Mouse (Mus musculus) heart, embryonic 14.5 days (tissue): ENCODE measurements around the gene Pdgfd. TPM values are rescaled to one million over a fixed set of nuclear protein-coding genes. Genes with fewer than 3 reads are reported as not detected.

Experiments
- ATAC-seq: fragments of 200-750 bp; cut with Nextera tagmentation; 2 replicates; pipeline ENCODE4 v1.8.0; 2017; ENCODE audit warnings: low read depth, moderate TSS enrichment; ENCODE audit not compliant: insufficient number of reproducible peaks, insufficient read depth, low FRiP score
- H3K27ac ChIP-seq, 2 experiments: fragments of 200-500 bp in 1 of 2; fragments of 300-500 bp in 1 of 2; sonication (generic) in 1 of 2; replicated peaks in 1 of 2; 2 replicates each; pipeline ENCODE4 v1.5.1; 2012 to 2014; ENCODE audit warnings: low read depth in 2 of 2, low read length in 2 of 2, control low read depth in 1 of 2, mild to moderate bottlenecking in 1 of 2, mixed read lengths in 1 of 2; ENCODE audit not compliant: control insufficient read depth in 1 of 2, insufficient read depth in 1 of 2
- H3K27me3 ChIP-seq: fragments of 300-500 bp; sonication (generic); 2 replicates; pipeline ENCODE4 v1.6.1; 2014; ENCODE audit warnings: mild to moderate bottlenecking, low read length, control low read depth; ENCODE audit not compliant: control insufficient read depth, insufficient read depth
- H3K36me3 ChIP-seq: fragments of 300-500 bp; sonication (generic); 2 replicates; pipeline ENCODE4 v1.6.1; 2014; ENCODE audit warnings: mild to moderate bottlenecking, control low read depth, low read length, mixed read lengths; ENCODE audit not compliant: control insufficient read depth, insufficient read depth
- H3K4me1 ChIP-seq, 2 experiments: fragments of 200-500 bp in 1 of 2; fragments of 300-500 bp in 1 of 2; sonication (generic) in 1 of 2; 2 replicates each; pipeline ENCODE4 v1.6.1; 2012 to 2014; ENCODE audit warnings: low read length in 2 of 2, control low read depth in 1 of 2, mixed read lengths in 1 of 2; ENCODE audit not compliant: control insufficient read depth in 2 of 2, insufficient read depth in 2 of 2
- H3K4me2 ChIP-seq: fragments of 300-500 bp; sonication (generic); 2 replicates; pipeline ENCODE4 v1.6.1; 2014; ENCODE audit warnings: mild to moderate bottlenecking, low read length
- H3K4me3 ChIP-seq, 2 experiments: fragments of 200-500 bp in 1 of 2; fragments of 300-500 bp in 1 of 2; sonication (generic) in 1 of 2; 2 replicates each; pipeline ENCODE4 v1.5.1; 2012 to 2014; ENCODE audit warnings: low read length in 2 of 2, mild to moderate bottlenecking in 2 of 2, control low read depth in 1 of 2, low read depth in 1 of 2, moderate library complexity in 1 of 2; ENCODE audit not compliant: control insufficient read depth in 1 of 2, insufficient read depth in 1 of 2
- H3K9ac ChIP-seq: fragments of 300-500 bp; sonication (generic); 2 replicates; pipeline ENCODE4 v1.6.1; 2014; ENCODE audit warnings: mild to moderate bottlenecking, low read length
- H3K9me3 ChIP-seq: fragments of 300-500 bp; sonication (generic); 2 replicates; pipeline ENCODE4 v1.6.1; 2016; ENCODE audit warnings: low read length, control low read depth; ENCODE audit not compliant: control insufficient read depth
- WGBS: fragments of 180-500 bp; shearing (Covaris S2); extraction: QIAGEN DNeasy Blood & Tissue Kit; methylation state at CpG from one replicate; pipeline ENCODE4 v1.1.7; 2014; 5-methylcytosine and 5-hydroxymethylcytosine counted together
- polyA plus RNA-seq: library from polyadenylated mRNA; unstranded; fragments of >200 nt; fragmentation: Nextera tagmentation; extraction: Ambion mirVana; gene quantifications from 2 replicates; pipeline ENCODE4 v1.2.1, GENCODE M21; 2014

Gene Pdgfd
- polyA plus RNA-seq, 1 experiment from 2014 or later: 9.9 TPM

DNA sequence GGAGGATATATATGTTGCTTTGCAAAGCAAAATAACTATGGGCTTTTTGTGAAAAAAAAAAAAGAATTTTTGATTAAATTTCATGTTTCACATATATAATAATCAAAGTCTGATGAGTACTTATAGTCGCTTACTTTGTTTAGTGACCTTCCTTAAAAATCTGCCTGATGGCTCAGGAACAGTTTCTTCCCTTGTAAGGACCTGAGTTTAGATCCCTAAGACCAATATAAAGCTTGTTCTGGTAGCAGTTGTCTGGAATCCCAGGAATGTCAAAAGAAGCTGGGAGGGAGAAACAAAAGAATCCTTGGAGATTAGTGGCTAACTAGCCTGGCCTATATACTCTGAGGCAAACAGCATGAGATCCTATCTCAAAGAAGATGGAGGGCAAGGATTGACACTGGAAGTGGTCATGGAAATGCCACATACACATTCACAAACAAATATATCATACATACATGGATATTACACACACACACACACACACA lies 101.5 kb downstream of the Pdgfd start, which contains the start of gene Ddi1:
Gene Ddi1 (minus strand): TSS at position 51 of the 485 bp plus-strand sequence.
- no peak for ATAC-seq
- Histone ChIP-seq H3K27ac (no peak within 1 kb of the TSS), H3K27me3 (no peaks in the 10 kb centered on the region), H3K36me3 (no peaks in the 10 kb centered on the region), H3K4me1 (peaks cover 0 to 3% of the 10 kb centered on the region in 2 experiments; a peak in 1 of 4 replicates), H3K9ac (no peak within 1 kb of the TSS), H3K9me3 (no peaks in the 10 kb centered on the region), H3K4me3 (no peak within 1 kb of the TSS), H3K4me2 (no peak within 1 kb of the TSS)
- WGBS: 69% methylated on average over 1 of the region's 1 CpGs

DNA sequence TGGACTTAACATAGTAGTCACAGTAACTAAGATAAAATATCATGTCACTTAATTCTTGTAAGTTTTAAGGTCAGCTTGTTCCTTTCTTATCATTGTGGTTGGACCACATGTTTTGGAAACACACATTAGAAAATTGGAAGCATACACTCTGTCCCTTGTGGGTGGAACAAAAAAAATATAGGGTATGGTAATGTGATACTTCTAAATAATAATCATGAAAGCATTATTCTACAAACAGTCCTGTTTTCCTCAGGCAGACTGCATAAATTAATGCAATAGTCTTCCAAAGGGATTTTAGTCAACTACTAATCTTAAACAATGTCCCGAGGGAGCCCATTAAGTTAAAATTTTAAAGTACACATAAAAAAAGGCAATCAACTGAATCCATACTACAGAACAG lies 108.0 kb downstream of the Pdgfd start:
- no peak overlapping the region for H3K4me2 ChIP-seq
- no peaks in the 10 kb centered on the region for H3K36me3 ChIP-seq
- H3K4me1 ChIP-seq: no peaks in the 10 kb centered on the region
- ATAC-seq: no peak
- H3K4me3 ChIP-seq: no peak overlapping the region
- no peaks in the 10 kb centered on the region for H3K27me3 ChIP-seq
- no peaks in the 10 kb centered on the region for H3K9me3 ChIP-seq
- 85% methylated on average over 1 of the region's 1 CpGs for WGBS
- H3K9ac ChIP-seq: no peak overlapping the region
- H3K27ac ChIP-seq: no peak overlapping the region

DNA sequence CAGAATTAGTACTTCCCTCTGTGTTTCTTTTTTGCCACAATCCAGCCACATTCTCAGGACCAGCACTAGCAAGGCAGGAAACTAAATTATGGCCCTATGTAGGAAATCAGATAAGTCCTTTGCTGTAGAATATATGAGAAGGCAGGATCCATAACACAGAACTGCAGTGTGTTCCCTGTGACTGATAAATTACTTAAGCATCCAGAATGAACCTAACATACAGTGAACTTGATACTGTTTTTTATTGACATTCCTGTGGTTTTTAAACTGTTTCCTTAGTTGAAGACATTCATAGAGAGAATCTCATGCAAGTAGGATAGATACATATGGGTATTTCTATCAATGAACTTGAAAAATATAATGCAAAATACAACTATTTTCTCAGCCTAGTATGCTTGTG lies 109.1 kb downstream of the Pdgfd start:
- H3K9me3 ChIP-seq: no peaks in the 10 kb centered on the region
- no peaks in the 10 kb centered on the region for H3K4me1 ChIP-seq

DNA sequence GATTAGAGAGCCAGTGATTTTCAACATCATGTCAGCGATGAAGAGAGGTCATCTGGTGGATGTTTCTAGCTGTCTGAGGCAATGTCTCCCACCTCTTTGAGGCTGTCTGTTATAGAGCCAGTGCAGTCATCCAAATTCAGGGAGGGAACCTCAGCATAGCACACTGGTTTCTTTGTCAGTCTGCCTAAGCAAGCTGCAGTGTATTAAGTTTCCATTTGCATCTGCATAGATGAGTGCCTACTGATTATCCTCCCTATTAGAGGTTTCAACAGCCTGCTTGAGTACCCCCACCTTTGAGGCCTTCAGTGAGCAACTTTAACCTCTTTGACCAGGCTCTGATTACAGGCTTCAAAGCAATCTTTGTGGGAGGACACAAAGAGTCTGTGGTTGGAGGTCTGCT lies 118.4 kb downstream of the Pdgfd start:
- no peak overlapping the region for H3K4me2 ChIP-seq
- WGBS: 39% methylated on average over 1 of the region's 1 CpGs
- no peaks in the 10 kb centered on the region for H3K36me3 ChIP-seq
- no peak overlapping the region for H3K4me3 ChIP-seq
- H3K27ac ChIP-seq: no peak overlapping the region
- ATAC-seq: no peak
- H3K27me3 ChIP-seq: no peaks in the 10 kb centered on the region
- H3K4me1 ChIP-seq: no peaks in the 10 kb centered on the region
- H3K9ac ChIP-seq: no peak overlapping the region
- H3K9me3 ChIP-seq: no peaks in the 10 kb centered on the region

More for the DNA sequence above, 109.1 kb downstream of the Pdgfd start:
- no peak overlapping the region for H3K27ac ChIP-seq
- no peak overlapping the region for H3K4me2 ChIP-seq
- no peak overlapping the region for H3K9ac ChIP-seq
- H3K4me3 ChIP-seq: no peak overlapping the region
- no peaks in the 10 kb centered on the region for H3K36me3 ChIP-seq
- H3K27me3 ChIP-seq: no peaks in the 10 kb centered on the region
- ATAC-seq: no peak

DNA sequence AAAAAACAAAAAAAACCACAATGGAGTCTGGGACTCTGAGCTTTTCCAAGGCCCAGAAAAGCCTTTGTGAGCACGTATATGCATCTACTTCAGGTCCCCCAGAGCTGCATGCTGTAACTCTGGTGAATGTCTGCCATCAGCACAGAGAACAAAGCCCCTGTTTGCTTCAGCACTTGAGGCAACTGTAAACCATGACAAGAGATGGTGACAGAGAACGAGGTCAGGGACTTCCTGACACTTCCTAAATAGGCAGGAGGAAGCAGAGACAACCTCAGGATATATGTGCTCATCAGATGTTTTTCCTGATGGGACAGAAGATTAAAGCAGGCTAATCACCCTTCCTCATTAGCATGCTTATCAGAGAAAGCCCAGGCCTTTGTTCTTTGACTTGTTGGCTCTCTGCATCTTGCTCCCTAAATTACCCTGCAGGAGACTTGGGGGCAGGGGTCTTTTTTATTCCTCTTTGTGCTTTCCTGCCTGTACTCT lies 120.9 kb downstream of the Pdgfd start:
- H3K27ac ChIP-seq: peak overlapping the region in 1 of 2 experiments; percentile 49; a peak in 1 of 4 replicates
- H3K9me3 ChIP-seq: no peaks in the 10 kb centered on the region
- no peaks in the 10 kb centered on the region for H3K27me3 ChIP-seq
- H3K9ac ChIP-seq: no peak overlapping the region
- no peak overlapping the region for H3K4me3 ChIP-seq
- no peak overlapping the region for H3K4me2 ChIP-seq
- WGBS: 3% methylated on average over 2 of the region's 2 CpGs
- no peaks in the 10 kb centered on the region for H3K36me3 ChIP-seq
- ATAC-seq: no peak
- H3K4me1 ChIP-seq: no peaks in the 10 kb centered on the region

DNA sequence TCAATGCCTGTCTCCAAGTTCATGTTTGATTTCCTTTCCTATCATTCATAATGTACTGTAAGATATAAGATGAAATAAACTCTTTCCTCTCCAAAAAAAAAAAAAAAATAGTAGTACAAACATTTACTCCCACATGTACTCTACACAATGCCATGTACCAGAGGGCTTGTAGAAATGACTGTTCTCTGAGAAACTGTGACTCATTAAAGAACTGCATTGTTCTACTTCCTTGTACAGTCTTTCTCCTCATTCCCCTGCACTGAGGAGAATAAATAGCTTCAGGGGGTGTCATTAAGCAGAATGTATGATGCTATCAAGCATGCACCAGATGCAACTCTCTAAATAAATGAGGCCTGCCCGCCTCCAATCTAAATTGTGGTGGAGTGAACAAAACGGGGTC lies 130.2 kb downstream of the Pdgfd start:
- H3K36me3 ChIP-seq: no peaks in the 10 kb centered on the region
- WGBS: 89% methylated on average over 2 of the region's 2 CpGs
- no peak for ATAC-seq
- no peak overlapping the region for H3K4me3 ChIP-seq
- no peaks in the 10 kb centered on the region for H3K9me3 ChIP-seq
- no peak overlapping the region for H3K9ac ChIP-seq
- H3K27ac ChIP-seq: no peak overlapping the region
- H3K4me2 ChIP-seq: no peak overlapping the region
- H3K27me3 ChIP-seq: no peaks in the 10 kb centered on the region
- H3K4me1 ChIP-seq: no peaks in the 10 kb centered on the region

DNA sequence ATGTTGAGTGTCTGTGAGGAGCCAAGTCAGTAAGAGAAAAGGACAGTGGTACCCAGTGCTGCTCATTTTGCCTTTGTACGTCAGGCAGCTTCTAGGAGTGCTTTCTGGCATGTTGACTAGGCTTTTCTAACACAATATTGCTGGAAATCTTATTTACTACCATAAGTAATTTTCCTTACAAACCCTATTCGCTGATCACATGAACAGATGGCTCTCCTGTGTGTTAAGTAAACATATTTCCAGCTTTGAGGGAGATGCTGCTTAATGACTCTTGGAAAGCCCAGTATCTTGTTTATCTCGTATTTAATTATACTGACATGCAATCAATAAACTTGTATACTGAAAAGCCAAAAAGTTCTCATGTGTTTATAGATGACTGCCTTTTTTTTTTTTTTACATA lies 133.7 kb downstream of the Pdgfd start:
- Histone ChIP-seq H3K4me1 (no peaks in the 10 kb centered on the region), H3K9me3 (no peaks in the 10 kb centered on the region), H3K36me3 (no peaks in the 10 kb centered on the region), H3K4me2 (no peak overlapping the region), H3K27me3 (no peaks in the 10 kb centered on the region), H3K4me3 (no peak overlapping the region), H3K9ac (no peak overlapping the region), H3K27ac (no peak overlapping the region)
- WGBS: 83% methylated on average over 3 of the region's 3 CpGs
- no peak for ATAC-seq

DNA sequence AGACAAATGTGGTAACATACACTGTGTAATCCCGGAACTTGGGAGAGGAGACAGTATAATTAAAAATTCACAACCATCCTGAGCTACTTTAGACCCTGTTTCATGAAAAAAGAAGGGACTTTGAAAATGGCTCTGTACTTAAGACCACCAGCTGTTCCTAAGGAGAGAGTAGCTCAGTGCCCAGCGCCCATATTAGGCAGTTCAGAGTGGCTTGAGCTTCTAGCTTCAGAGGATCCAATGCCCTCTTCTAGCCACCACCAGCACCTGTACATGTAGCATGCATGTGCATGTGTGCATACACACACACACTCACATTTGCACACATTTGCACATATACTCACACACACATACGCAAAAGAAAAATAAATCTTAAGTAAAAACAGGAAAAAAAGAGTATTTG lies 136.2 kb downstream of the Pdgfd start:
- H3K27me3 ChIP-seq: no peaks in the 10 kb centered on the region
- H3K36me3 ChIP-seq: no peaks in the 10 kb centered on the region
- no peak for ATAC-seq
- H3K4me2 ChIP-seq: no peak overlapping the region
- WGBS: 85% methylated on average over 3 of the region's 3 CpGs
- H3K9ac ChIP-seq: no peak overlapping the region
- H3K4me3 ChIP-seq: no peak overlapping the region
- H3K9me3 ChIP-seq: no peaks in the 10 kb centered on the region
- no peak overlapping the region for H3K27ac ChIP-seq
- H3K4me1 ChIP-seq: no peaks in the 10 kb centered on the region
